In the genomic region with DNA sequence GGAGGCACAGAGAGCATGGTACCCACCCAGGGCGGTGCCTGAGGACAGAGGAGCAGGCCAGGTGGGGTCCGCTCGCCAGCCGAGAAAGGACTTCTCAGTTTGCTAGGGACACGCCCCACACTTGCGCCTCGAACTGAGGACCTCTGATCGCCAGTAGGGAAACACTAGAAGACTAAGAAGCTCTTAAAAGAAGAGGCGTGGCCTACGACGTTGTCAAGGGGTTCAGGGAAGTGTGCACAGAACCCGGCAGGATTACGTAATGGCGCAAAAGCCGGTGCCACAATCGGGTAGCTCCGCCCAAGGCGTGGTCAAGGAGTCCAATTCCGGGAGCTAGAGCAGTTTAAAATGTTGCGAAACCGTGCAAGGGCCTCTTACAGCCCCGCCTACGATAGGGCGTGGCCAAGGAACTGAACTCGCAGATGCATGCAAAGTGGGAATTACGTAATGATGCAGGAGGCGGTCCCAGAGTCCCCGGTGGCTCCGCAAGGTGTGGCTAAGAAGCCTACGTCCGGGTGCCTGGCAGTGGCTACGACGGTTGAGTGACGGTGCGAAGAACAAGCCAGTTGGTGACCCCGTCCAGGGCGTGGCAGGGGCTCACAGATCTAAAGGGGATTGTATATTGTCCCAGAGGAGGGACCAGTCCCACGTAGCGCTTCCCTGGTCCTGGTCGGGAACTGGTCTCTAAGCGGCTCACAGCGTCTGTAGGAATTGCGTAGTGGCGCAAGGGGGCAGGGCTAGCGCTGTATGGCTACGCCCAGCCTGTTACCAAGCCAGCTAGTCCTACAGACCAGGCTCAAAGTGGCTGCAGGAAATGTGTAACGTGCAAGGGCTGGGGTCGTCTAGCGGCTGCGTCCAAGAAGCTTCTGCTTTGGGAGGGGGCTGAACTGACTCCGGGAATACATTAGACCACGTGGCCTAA, we compare ENCODE assay signal across 8 mouse cellular contexts. TPM values are rescaled to one million over a fixed set of nuclear protein-coding genes. Genes with fewer than 3 reads are reported as not detected.
DNase-seq lines count a peak whose midpoint lies in the region; ATAC-seq and TF ChIP-seq lines count a peak whose summit lies in the region.

A gene (plus strand): TSS at position 482 of the 919 bp plus-strand sequence.

- peak within 1 kb of the TSS; percentile 75 for H3K9ac ChIP-seq in heart, embryonic 12.5 days
- peak within 1 kb of the TSS; percentile 63 for H3K9ac ChIP-seq in kidney, postnatal 0 days (ENCODE audit: low read depth, low read length)
- H3K9ac ChIP-seq in liver, embryonic 11.5 days (ENCODE audit: low read depth, low read length) = peak within 1 kb of the TSS; percentile 87
- peak within 1 kb of the TSS; percentile 51 for H3K9ac ChIP-seq in stomach, embryonic 14.5 days (replicated peaks; ENCODE audit: low read depth, low read length)

- WGBS in heart, embryonic 12.5 days = under 1% methylated on average over 52 of the region's 52 CpGs
- under 1% methylated on average over 52 of the region's 52 CpGs for WGBS in kidney, postnatal 0 days
- under 1% methylated on average over 52 of the region's 52 CpGs for WGBS in liver, embryonic 11.5 days
- WGBS in stomach, embryonic 14.5 days = under 1% methylated on average over 52 of the region's 52 CpGs

- peak; percentile 100 for DNase-seq in CD4-positive helper T cell, adult 2 months (ENCODE audit: low read depth, low spot score)
- peak; percentile 100 for DNase-seq in brain, embryonic 18.5 days (ENCODE audit: low read depth, low spot score)
- DNase-seq in kidney, postnatal 0 days (ENCODE audit: low spot score) = peak; percentile 100
- DNase-seq in liver, embryonic 11.5 days (ENCODE audit: low spot score) = peak; percentile 97
- DNase-seq in naive thymus-derived CD4-positive, alpha-beta T cell, adult 2 months (ENCODE audit: low read depth) = peak; percentile 100

- peak; percentile 45 for TF ChIP-seq CTCF in kidney, postnatal 0 days (IDR thresholded peaks at IDR 0.05; ENCODE audit: low read depth)

- H3K27ac ChIP-seq in heart, embryonic 12.5 days (ENCODE audit: poor library complexity, severe bottlenecking) = peak within 1 kb of the TSS; percentile 99
- H3K27ac ChIP-seq in kidney, postnatal 0 days = peak within 1 kb of the TSS; percentile 96
- H3K27ac ChIP-seq in liver, embryonic 11.5 days (ENCODE audit: low read depth, low read length) = peak within 1 kb of the TSS; percentile 96
- H3K27ac ChIP-seq in stomach, embryonic 14.5 days (ENCODE audit: low read length) = peak within 1 kb of the TSS; percentile 98

- ATAC-seq in erythroid progenitor cell, adult 5-6 weeks (replicated peaks; ENCODE audit: low FRiP score, poor library complexity, severe bottlenecking) = peak; percentile 83
- peak; percentile 89 for ATAC-seq in heart, embryonic 12.5 days (ENCODE audit: insufficient number of reproducible peaks, low FRiP score)
- peak; percentile 88 for ATAC-seq in kidney, postnatal 0 days (replicated peaks; ENCODE audit: low FRiP score, low read depth)
- ATAC-seq in liver, embryonic 11.5 days (replicated peaks; ENCODE audit: low FRiP score) = peak; percentile 87
- peak; percentile 89 for ATAC-seq in stomach, embryonic 14.5 days (ENCODE audit: insufficient number of reproducible peaks, insufficient read depth, low FRiP score, low read depth)

- H3K36me3 ChIP-seq in heart, embryonic 12.5 days = peaks cover 4% of the 10 kb centered on the region; the same call in 1 of the 2 replicates
- no peaks in the 10 kb centered on the region for H3K36me3 ChIP-seq in kidney, postnatal 0 days (ENCODE audit: insufficient read depth, low read length)
- H3K36me3 ChIP-seq in liver, embryonic 11.5 days (ENCODE audit: control insufficient read depth, insufficient read depth, low read length) = no peaks in the 10 kb centered on the region; the same call in 1 of the 2 replicates
- H3K36me3 ChIP-seq in stomach, embryonic 14.5 days (ENCODE audit: control insufficient read depth, insufficient read depth, low read length) = peaks cover 6% of the 10 kb centered on the region; the same call in 1 of the 2 replicates

- 0 out of 2 replicates have a peak, but pooled peaks cover 8% of the 10 kb centered on the region for H3K27me3 ChIP-seq in heart, embryonic 12.5 days (replicated peaks)
- H3K27me3 ChIP-seq in kidney, postnatal 0 days (ENCODE audit: insufficient read depth, low read length) = no peaks in the 10 kb centered on the region
- H3K27me3 ChIP-seq in liver, embryonic 11.5 days (replicated peaks; ENCODE audit: control insufficient read depth, insufficient read depth, low read length) = no peaks in the 10 kb centered on the region
- H3K27me3 ChIP-seq in stomach, embryonic 14.5 days (ENCODE audit: control insufficient read depth, insufficient read depth, low read length) = no peaks in the 10 kb centered on the region

- H3K4me2 ChIP-seq in heart, embryonic 12.5 days = peak within 1 kb of the TSS; percentile 77
- peak within 1 kb of the TSS; percentile 72 for H3K4me2 ChIP-seq in kidney, postnatal 0 days (ENCODE audit: low read length)
- peak within 1 kb of the TSS; percentile 76 for H3K4me2 ChIP-seq in liver, embryonic 11.5 days
- H3K4me2 ChIP-seq in stomach, embryonic 14.5 days (replicated peaks; ENCODE audit: low read depth, low read length) = peak within 1 kb of the TSS; percentile 58

- no peaks in the 10 kb centered on the region for H3K9me3 ChIP-seq in heart, embryonic 12.5 days (replicated peaks)
- H3K9me3 ChIP-seq in kidney, postnatal 0 days (replicated peaks; ENCODE audit: low read length) = no peaks in the 10 kb centered on the region
- H3K9me3 ChIP-seq in liver, embryonic 11.5 days (ENCODE audit: control insufficient read depth, low read length) = no peaks in the 10 kb centered on the region
- no peaks in the 10 kb centered on the region for H3K9me3 ChIP-seq in stomach, embryonic 14.5 days (ENCODE audit: control insufficient read depth, low read depth, low read length)

- H3K4me3 ChIP-seq in heart, embryonic 12.5 days = peak within 1 kb of the TSS; percentile 64
- peak within 1 kb of the TSS; percentile 54 for H3K4me3 ChIP-seq in kidney, postnatal 0 days (replicated peaks; ENCODE audit: low read depth, low read length)
- H3K4me3 ChIP-seq in liver, embryonic 11.5 days (ENCODE audit: low read depth, low read length) = peak within 1 kb of the TSS; percentile 70
- H3K4me3 ChIP-seq in stomach, embryonic 14.5 days (ENCODE audit: low read depth, low read length) = peak within 1 kb of the TSS; percentile 48

- peaks cover 39% of the 10 kb centered on the region for H3K4me1 ChIP-seq in heart, embryonic 12.5 days (replicated peaks)
- peaks cover 6% of the 10 kb centered on the region; the same call in 1 of the 2 replicates for H3K4me1 ChIP-seq in kidney, postnatal 0 days (replicated peaks; ENCODE audit: insufficient read depth, low read length)
- H3K4me1 ChIP-seq in liver, embryonic 11.5 days (replicated peaks; ENCODE audit: control insufficient read depth, insufficient read depth, low read length) = peaks cover 15% of the 10 kb centered on the region
- H3K4me1 ChIP-seq in stomach, embryonic 14.5 days (ENCODE audit: control insufficient read depth, insufficient read depth, low read length) = peaks cover 34% of the 10 kb centered on the region

RNA-seq across cellular contexts. Expression of the gene that starts here (rescaled TPM):
- total RNA-seq in erythroid progenitor cell, adult 5-6 weeks (2015; ENCODE audit: low replicate concordance) = 15.9 and 29.8 TPM in 2 replicates
- total RNA-seq in erythroid progenitor cell, adult 5-6 weeks (2017; ENCODE audit: low replicate concordance) = 3.9 and 4.3 TPM in 2 replicates
- 58.1 and 58.3 TPM in 2 replicates for polyA plus RNA-seq in heart, embryonic 12.5 days (2016; fragmentation: Nextera tagmentation; extraction: Ambion mirVana)
- polyA plus RNA-seq in kidney, postnatal 0 days (2015; fragmentation: Nextera tagmentation; extraction: Ambion mirVana) = 93.7 and 94.5 TPM in 2 replicates
- 64.9 and 71.1 TPM in 2 replicates for polyA plus RNA-seq in liver, embryonic 11.5 days (2014; fragmentation: Nextera tagmentation; extraction: Ambion mirVana)
- 73.3 and 80.6 TPM in 2 replicates for polyA plus RNA-seq in stomach, embryonic 14.5 days (2014; fragmentation: Nextera tagmentation; extraction: Ambion mirVana)

Comparison
In these comparisons a context has a peak if more than half of its experiments do, and no peak if none do; other contexts are left out.
1. Peak in every context shown above with its lines: DNase-seq, ATAC-seq, H3K4me3 ChIP-seq and H3K27ac ChIP-seq.